Mouse (Mus musculus) cerebellum, adult 8-10 months (tissue): ENCODE measurements at regions not wholly inside any gene's neighbourhood (a gene's known extent, or its start where the extent isn't known, plus 50 kb on each side); places are given as distances from the start of the nearest gene placed in this dataset.

Experiments
- DNase-seq: peaks from one replicate; pipeline ENCODE4 v3.0.0; 2022

DNA sequence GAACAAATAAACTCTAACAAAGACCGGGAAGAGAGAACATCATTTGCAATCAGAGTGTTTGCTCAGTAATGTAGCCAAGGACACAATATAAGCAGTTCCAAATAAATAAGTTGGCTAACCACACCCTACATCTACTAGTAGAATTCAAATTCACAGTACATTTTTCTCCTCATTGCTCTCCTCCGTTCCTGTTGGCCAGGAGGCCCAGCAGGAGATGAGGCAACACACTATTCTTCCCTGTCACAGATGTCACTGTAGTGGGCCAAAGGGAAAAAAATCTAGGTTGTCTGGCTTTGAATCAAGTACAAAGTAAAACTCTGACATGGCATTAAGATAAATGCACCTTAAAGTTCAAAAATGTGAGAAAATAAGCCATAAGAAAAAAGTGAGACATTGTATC, 1526.0 kb upstream of the Slc7a12 start:
- DNase-seq = peak; percentile 7
